Mouse (Mus musculus): ENCODE measurements at regions not wholly inside any gene's neighbourhood (a gene's known extent, or its start where the extent isn't known, plus 50 kb on each side); places are given as distances from the start of the nearest gene placed in this dataset.

DNA sequence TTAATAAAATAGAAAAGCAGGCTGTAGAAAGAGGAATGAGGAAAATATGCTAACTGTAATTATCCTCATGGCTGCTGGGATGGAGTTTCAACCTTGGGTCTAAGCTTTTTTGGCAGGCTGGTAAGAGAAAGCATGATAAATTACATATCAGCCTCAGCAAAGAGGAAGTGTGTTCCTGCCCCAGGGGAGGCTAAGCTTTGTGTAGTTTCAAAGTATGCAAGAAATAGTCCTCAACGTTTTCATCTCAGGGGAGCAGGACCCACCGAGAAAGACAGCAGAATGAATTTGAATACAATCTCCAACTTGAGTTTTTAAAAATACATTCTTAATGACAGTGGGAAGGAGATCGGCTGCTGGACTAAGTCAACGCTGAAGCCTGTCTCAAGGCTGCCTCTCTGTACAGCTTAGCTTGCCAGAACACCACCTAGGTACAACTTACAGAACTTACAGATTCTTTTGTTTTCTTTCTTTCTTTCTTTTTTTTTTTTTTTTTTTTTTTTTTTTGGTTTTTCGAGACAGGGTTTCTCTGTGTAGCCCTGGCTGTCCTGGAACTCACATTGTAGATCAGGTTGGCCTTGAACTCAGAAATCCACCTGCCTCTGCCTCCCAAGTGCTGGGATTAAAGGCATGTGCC lies 61.3 kb upstream of the Tbc1d5 start:
- TF ChIP-seq POLR2A (IDR thresholded peaks at IDR 0.05; ENCODE audit: insufficient read length, low read depth) (no peak), POLR2AphosphoS2 (IDR thresholded peaks at IDR 0.05; ENCODE audit: insufficient read length, low read depth) (no peak), MAX (IDR thresholded peaks at IDR 0.05; ENCODE audit: low read depth) (no peak), USF1 (IDR thresholded peaks at IDR 0.05; ENCODE audit: low read depth) (no peak)
